Mouse (Mus musculus) neutrophil, adult 83 days (primary cell): ENCODE data around the gene 9130213A22Rik. TPM values are rescaled to one million over a fixed set of nuclear protein-coding genes. Genes with fewer than 3 reads are reported as not detected.

Experiments used
- total RNA-seq, 2 experiments: library from RNA; stranded (reverse); gene quantifications; one replicate each; pipeline ENCODE4 v1.2.4; 2023

9130213A22Rik gene
- not detected for total RNA-seq

DNA sequence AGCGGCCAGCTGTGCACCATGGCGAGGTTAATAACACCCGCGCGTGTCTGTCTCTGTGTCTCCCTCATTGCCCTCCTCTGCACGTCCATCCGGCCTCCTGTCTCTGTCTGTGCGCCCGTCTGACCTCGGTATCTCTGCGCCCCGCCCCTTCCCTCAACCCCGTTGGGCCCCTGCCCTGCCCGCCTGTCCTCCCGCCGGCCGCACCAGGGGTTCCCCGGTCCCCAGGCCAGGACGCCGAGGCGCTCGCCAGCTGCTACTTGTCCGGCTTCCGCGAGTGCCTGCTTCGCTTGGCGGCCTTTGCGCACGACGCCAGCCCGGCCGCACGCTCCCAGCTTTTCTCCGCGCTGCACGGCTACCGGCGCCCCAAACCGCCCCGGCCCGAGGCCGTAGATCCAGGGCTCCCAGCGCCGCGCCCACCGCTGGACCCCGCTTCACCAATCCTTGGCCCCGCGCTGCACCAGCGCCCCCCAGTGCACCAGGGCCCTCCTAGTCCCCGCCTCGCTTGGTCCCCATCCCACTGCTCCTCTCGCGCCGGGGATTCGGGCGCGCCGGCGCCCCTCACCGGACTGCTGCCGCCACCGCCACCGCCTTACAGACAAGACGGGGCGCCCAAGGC is at the start of gene 9130213A22Rik:
Gene 9130213A22Rik (minus strand): TSS at position 254 of the 616 bp plus-strand sequence.

DNA sequence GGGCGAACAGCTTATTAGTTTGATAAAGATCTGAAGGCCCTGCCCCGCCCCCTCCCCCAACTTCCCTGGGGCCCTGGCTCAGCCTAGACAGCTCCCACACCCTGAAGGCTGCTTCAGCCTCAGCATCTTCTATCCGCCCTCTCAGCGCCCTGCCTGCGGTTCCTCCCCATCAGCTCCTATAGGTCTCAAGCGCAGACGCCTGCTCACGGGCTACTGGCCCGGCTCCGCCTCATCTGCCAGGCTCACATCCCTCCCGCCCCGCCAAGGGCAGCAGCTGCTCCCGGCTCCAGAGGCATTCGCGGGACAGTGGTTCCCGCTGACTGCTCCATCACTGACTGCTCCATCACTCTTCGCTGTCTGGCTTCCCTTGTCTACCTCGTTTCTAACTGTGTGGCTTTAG is 34.4 kb upstream of the 9130213A22Rik start, which contains the start of gene Alox12b:
Gene Alox12b (plus strand): TSS at position 190 of the 400 bp plus-strand sequence.

DNA sequence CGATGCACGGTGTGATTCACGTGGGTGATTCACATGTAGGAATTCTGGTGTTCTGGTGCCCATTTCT is 3.3 kb upstream of the 9130213A22Rik start, which contains the start of gene Aloxe3:
Gene Aloxe3 (plus strand): TSS at position 45 of the 67 bp plus-strand sequence.

DNA sequence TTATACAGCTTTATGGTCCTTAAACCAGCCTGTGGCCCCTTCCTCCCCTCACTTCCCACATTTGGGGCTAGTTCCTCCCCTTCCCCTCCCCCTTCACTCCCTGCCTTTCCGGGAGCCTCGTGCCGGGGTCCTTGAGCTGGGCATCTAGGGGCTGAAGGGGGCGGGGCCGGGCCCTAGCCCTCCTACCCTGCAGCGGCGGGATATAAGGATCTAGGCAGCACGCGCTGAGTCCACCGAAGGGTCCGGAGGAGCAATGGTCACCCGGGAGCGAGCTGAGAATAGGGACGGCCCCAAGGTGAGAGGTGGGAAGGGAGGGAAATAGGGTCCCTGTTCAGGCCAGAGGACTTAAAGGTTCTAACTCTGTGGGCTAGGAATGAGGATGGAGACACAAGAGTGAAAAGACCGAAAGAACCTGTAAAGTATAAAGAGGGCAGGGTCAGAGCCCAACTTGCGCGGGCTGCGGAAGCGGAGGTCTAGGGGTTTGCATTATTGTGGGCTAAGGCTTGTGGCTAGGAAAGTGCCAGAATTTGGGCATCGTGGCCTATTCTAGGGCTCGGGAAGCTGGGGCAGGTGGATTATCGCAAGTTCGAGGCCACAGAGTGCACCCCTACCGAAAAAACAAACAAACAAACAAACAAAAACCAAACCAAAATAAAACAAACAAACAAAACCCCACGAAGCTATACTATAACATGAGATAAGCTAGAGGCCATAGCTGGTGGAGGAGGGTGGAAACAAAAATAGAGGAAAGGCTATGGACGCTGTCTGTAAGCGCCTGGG is 2.0 kb downstream of the 9130213A22Rik start, which contains the start of gene Hes7:
Gene Hes7 (plus strand): TSS at position 184 of the 780 bp plus-strand sequence.

DNA sequence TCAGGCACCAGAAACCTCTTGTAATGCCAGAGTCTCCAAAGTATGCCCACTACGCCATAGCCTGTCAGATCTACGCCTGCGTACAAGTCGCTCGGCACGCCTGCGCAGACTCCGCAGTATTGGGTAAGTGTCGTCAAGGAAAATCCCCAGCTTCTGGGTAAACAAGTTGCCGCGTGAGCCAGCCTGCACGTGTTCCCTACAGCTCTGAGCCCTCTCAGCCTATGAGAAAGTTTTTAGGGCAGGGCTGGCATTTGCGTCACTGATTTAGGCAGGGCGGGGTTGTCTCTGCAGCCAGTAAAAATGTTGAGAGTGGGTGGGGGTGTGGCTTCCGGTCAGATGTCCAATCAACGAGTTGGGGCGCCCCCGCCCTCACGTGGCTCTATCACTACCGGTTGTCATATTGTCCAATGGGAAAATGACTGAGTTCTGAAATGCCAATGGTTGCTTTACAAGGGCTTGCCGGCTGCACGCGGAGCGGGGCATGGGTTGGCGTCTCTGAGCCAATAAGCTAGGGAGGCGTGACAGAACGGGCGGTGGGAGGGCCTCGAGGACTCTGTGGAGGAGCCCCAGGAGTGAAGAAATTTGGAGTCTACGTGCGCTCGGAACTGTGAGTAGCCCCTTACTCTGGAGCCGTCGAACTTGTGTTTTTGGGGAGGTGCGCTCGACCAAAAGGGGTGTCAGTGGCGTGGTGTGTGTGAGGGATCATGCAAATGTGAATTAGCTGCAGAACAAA is 27.5 kb downstream of the 9130213A22Rik start, which contains the start of gene Per1:
Gene Per1 (plus strand): TSS at position 521 of the 733 bp plus-strand sequence.

DNA sequence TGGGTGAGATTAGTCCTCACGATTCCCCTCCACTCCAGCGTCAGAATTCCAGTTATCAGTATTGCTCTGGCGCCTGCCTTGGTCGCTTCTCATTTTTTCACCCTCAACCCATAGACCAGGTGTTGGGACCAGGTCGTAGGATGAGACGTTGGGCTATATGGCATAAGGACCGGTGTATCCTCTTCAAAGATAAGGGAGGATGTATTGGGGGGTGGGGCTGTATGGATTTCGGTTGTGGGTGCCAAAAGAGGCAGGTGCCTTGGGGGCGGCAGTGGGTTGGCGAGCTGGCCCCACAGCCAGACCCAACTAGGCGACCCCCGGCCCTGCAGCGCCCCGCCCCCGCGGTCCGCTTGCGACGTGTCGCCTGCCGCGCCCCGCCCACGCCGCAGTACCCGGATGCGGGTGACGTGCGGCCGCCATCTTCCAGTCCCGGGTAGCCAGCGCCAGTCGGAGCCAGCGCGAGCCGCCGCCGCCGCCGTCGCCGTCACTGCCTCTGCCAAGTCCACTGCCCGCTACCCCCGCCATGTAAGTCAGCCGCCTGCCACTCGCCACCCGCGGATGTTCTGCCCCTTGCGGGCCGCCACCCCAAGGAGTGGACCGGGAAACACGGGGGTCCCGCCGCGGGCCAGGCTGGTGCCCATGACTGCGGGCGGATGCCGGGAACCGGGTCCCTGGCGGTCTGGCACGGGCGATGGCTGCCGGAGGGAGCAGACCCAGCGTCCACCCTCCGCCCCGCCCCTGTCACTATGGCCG is 34.1 kb downstream of the 9130213A22Rik start, which contains the start of gene Vamp2:
Gene Vamp2 (plus strand): TSS at position 388 of the 753 bp plus-strand sequence.

DNA sequence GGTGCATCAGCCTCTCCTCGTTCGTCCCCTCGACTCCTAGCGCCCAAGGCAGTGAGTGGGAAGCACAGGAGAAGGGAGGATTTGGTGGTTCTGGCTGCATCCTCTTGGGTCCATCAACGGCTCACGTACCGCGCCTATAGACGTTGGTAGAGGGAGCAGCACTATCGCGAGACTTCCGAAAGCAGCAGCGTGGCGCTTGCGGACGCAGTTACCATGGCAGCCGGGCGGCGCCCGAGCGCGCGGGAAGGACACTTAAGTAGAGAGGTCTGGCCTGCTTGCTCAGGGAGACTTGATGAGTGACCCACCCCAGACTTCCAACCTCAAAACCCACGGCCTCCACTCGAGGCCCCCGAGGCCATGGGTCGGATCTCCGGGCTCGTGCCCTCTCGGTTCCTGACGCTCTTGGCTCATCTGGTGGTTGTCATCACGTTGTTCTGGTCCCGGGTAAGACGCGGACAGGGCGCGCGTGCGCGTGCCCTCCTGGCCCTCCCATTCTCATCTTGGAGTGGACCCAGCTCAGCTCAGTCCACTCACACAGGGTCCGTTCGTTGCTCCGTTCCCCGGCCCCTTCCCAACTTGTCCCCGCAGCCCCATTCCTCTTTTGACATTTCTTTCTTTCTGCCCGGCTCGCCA is 51.7 kb downstream of the 9130213A22Rik start, which contains the start of gene Tmem107:
Gene Tmem107 (plus strand): TSS at position 217 of the 633 bp plus-strand sequence.

Other genes with a start within 250 kb of the 9130213A22Rik start
- not detected for gene Rnf222, start 234.0 kb downstream of the 9130213A22Rik start, total RNA-seq
- gene Rpl26, start 221.0 kb downstream of the 9130213A22Rik start, total RNA-seq: 100 to 1,000 TPM; 865 to 943 TPM
- not detected for gene Odf4, start 195.5 kb downstream of the 9130213A22Rik start, total RNA-seq
- not detected for gene Arhgef15, start 165.1 kb downstream of the 9130213A22Rik start, total RNA-seq
- gene Slc25a35, start 154.5 kb downstream of the 9130213A22Rik start, total RNA-seq: 1 to 10 TPM; 1.2 to 1.6 TPM
- 1 to 10 TPM; 5.2 to 5.6 TPM for gene Rangrf, start 147.4 kb downstream of the 9130213A22Rik start, total RNA-seq
- gene Pfas, start 114.1 kb downstream of the 9130213A22Rik start, total RNA-seq: 10 to 100 TPM; 19.7 to 27.2 TPM
- gene Ctc1, start 106.7 kb downstream of the 9130213A22Rik start, total RNA-seq: 10 to 100 TPM; 31.5 to 38.6 TPM
- gene Aurkb, start 76.9 kb downstream of the 9130213A22Rik start, total RNA-seq: 10 to 100 TPM; 92.7 to 94.2 TPM
- 10 to 100 TPM; 34.0 to 34.5 TPM for gene Borcs6, start 62.9 kb downstream of the 9130213A22Rik start, total RNA-seq
- gene Tmem107, start 51.8 kb downstream of the 9130213A22Rik start, total RNA-seq: 1 to 10 TPM; 4.3 to 5.9 TPM
- 100 to 1,000 TPM; 228 to 249 TPM for gene Vamp2, start 34.1 kb downstream of the 9130213A22Rik start, total RNA-seq
- gene Per1, start 27.4 kb downstream of the 9130213A22Rik start, total RNA-seq: 100 to 1,000 TPM; 205 to 241 TPM
- gene Hes7, start 2.2 kb downstream of the 9130213A22Rik start, total RNA-seq: not detected
- gene Aloxe3, start 3.3 kb upstream of the 9130213A22Rik start, total RNA-seq: under 1 TPM in 1 of 2 experiments, not detected in 1; 0.09 TPM
- not detected for gene Alox12b, start 34.4 kb upstream of the 9130213A22Rik start, total RNA-seq
- under 1 TPM; 0.11 to 0.28 TPM for gene Alox8, start 75.3 kb upstream of the 9130213A22Rik start, total RNA-seq
- gene Gucy2e, start 114.4 kb upstream of the 9130213A22Rik start, total RNA-seq: not detected
- gene Cntrob, start 201.2 kb upstream of the 9130213A22Rik start, total RNA-seq: 10 to 100 TPM; 12.5 to 15.6 TPM
- gene Trappc1, start 201.4 kb upstream of the 9130213A22Rik start, total RNA-seq: 10 to 100 TPM; 44.7 to 46.6 TPM
- under 1 TPM; 0.31 to 0.42 TPM for gene Kcnab3, start 203.7 kb upstream of the 9130213A22Rik start, total RNA-seq
- gene Rnf227, start 217.9 kb upstream of the 9130213A22Rik start, total RNA-seq: 1 to 10 TPM in 1 of 2 experiments, under 1 TPM in 1; 0.75 to 1.1 TPM
- 10 to 100 TPM; 12.7 to 16.7 TPM for gene Chd3, start 246.8 kb upstream of the 9130213A22Rik start, total RNA-seq